Mouse (Mus musculus): ENCODE measurements around the gene Dph2. TPM values are rescaled to one million over a fixed set of nuclear protein-coding genes. Genes with fewer than 3 reads are reported as not detected.

Gene Dph2
- polyA plus RNA-seq, 1 experiment from 2014 or later: 15.8 TPM

Other genes with a start within 250 kb of the Dph2 start
- gene Dmap1, start 209.8 kb downstream of the Dph2 start, polyA plus RNA-seq (2015; fragmentation: Nextera tagmentation; extraction: Ambion mirVana): 53.4 and 57.3 TPM in 2 replicates
- gene Gm12845, start 167.6 kb downstream of the Dph2 start, polyA plus RNA-seq (2015; fragmentation: Nextera tagmentation; extraction: Ambion mirVana): not detected in 2 replicates
- gene Klf17, start 126.4 kb downstream of the Dph2 start, polyA plus RNA-seq (2015; fragmentation: Nextera tagmentation; extraction: Ambion mirVana): not detected in 2 replicates
- 9.4 and 13.2 TPM in 2 replicates for gene Slc6a9, start 57.5 kb downstream of the Dph2 start, polyA plus RNA-seq (2015; fragmentation: Nextera tagmentation; extraction: Ambion mirVana)
- 1.5 and 3.6 TPM in 2 replicates for gene Ccdc24, start 19.5 kb downstream of the Dph2 start, polyA plus RNA-seq (2015; fragmentation: Nextera tagmentation; extraction: Ambion mirVana)
- 31.1 and 32.0 TPM in 2 replicates for gene B4galt2, start 8.5 kb downstream of the Dph2 start, polyA plus RNA-seq (2015; fragmentation: Nextera tagmentation; extraction: Ambion mirVana)
- gene Atp6v0b, start 4.7 kb downstream of the Dph2 start, polyA plus RNA-seq (2015; fragmentation: Nextera tagmentation; extraction: Ambion mirVana): 252 and 271 TPM in 2 replicates
- gene Ipo13, start 23.0 kb upstream of the Dph2 start, polyA plus RNA-seq (2015; fragmentation: Nextera tagmentation; extraction: Ambion mirVana): 46.1 and 49.6 TPM in 2 replicates
- gene Artn, start 37.7 kb upstream of the Dph2 start, polyA plus RNA-seq (2015; fragmentation: Nextera tagmentation; extraction: Ambion mirVana): 2.1 and 4.3 TPM in 2 replicates
- gene St3gal3, start 242.9 kb upstream of the Dph2 start, polyA plus RNA-seq (2015; fragmentation: Nextera tagmentation; extraction: Ambion mirVana): 9.4 and 9.8 TPM in 2 replicates

All from embryonic facial prominence, embryonic 15.5 days (tissue).